Mouse (Mus musculus): ENCODE data around the gene Mgat5. TPM values are rescaled to one million over a fixed set of nuclear protein-coding genes. Genes with fewer than 3 reads are reported as not detected.
A peak's percentile ranks its signal among the peaks of the same experiment; 100 is the strongest.

The Mgat5 gene
- total and polyA plus RNA-seq, 2 experiments from 2014 or later: 2.1 to 11.2 TPM

DNA sequence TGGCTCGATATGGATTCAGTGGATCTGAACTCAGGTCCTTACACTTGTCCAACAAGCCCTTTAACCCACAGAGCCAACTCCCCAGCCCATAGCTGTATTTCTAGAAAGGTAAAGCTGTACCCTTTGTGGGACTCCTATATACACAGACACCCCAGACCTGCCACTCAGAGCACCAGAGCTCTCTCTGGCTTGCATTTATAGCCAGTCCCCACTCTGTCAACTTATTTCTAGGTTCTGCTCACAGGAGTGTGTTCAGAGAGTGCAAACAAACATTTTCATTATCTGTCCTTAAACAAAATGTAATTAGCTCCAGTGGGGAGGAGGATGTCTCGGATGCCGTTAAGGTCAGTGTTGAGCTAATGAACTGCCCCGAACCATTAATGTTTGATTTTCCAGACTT is 102.5 kb downstream of the Mgat5 start:
- ATAC-seq (ENCODE audit: insufficient read depth, low read depth) (no peak), DNase-seq (ENCODE audit: low spot score) (no peak)
- Histone ChIP-seq H3K27me3 (ENCODE audit: control insufficient read depth, insufficient read depth, low read length) (no peaks in the 10 kb centered on the region), H3K9me3 (replicated peaks; ENCODE audit: control insufficient read depth, low read length) (no peaks in the 10 kb centered on the region), H3K36me3 (replicated peaks; ENCODE audit: control insufficient read depth, insufficient read depth, low read length) (peaks cover 15% of the 10 kb centered on the region; the same call in 1 of the 2 replicates), H3K4me1 (ENCODE audit: control insufficient read depth, insufficient read depth) (peaks cover 12% of the 10 kb centered on the region), H3K4me2 (ENCODE audit: low read depth, low read length) (no peak overlapping the region), H3K27ac (ENCODE audit: low read depth) (no peak overlapping the region), H3K4me3 (ENCODE audit: low read depth, low read length) (no peak overlapping the region), H3K9ac (replicated peaks; ENCODE audit: low read depth, low read length) (no peak overlapping the region)
- no peak for TF ChIP-seq CTCF (IDR thresholded peaks at IDR 0.05; ENCODE audit: low read depth)
- TF ChIP-seq EP300 (IDR thresholded peaks at IDR 0.05; ENCODE audit: low read depth): no peak
- WGBS: 89% methylated on average over 4 of the region's 4 CpGs

DNA sequence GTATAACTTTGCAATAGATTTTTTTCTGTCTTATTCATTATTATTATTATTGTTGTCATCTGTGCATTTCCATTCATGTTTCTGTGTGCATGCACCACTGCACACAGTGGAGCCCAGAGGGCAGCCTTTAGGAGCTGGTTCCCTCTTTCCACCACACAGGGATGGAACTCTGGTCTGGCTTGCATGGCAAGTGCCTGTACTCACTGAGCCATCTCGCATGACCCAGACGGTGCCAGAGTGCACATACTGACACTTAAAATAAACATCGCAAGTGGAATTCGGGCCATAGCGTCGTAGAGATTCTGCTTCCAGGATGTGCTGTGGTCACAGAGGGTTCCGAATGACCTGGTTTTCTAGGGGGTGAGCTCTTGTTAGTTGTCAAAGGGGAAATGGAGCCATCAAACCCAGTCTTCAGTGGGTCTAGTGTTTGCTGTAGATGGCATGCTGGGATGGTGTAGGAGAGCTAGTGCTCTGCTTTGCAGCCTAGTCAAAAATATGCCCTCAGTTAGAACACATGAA is 103.5 kb downstream of the Mgat5 start:
- Histone ChIP-seq H3K4me3 (ENCODE audit: low read depth, low read length) (no peak overlapping the region), H3K9ac (replicated peaks; ENCODE audit: low read depth, low read length) (no peak overlapping the region), H3K27ac (ENCODE audit: low read depth) (peak overlapping the region; percentile 22; the same call in 1 of the 2 replicates), H3K9me3 (replicated peaks; ENCODE audit: control insufficient read depth, low read length) (no peaks in the 10 kb centered on the region), H3K4me1 (ENCODE audit: control insufficient read depth, insufficient read depth) (peaks cover 7% of the 10 kb centered on the region; the same call in 1 of the 2 replicates), H3K27me3 (ENCODE audit: control insufficient read depth, insufficient read depth, low read length) (no peaks in the 10 kb centered on the region), H3K4me2 (ENCODE audit: low read depth, low read length) (no peak overlapping the region), H3K36me3 (replicated peaks; ENCODE audit: control insufficient read depth, insufficient read depth, low read length) (peaks cover 15% of the 10 kb centered on the region; the same call in 1 of the 2 replicates)
- no peak for DNase-seq (ENCODE audit: low spot score)
- no peak for ATAC-seq (ENCODE audit: insufficient read depth, low read depth)
- WGBS: 56% methylated on average over 7 of the region's 7 CpGs
- no peak for TF ChIP-seq EP300 (IDR thresholded peaks at IDR 0.05; ENCODE audit: low read depth)
- no peak for TF ChIP-seq CTCF (IDR thresholded peaks at IDR 0.05; ENCODE audit: low read depth)

DNA sequence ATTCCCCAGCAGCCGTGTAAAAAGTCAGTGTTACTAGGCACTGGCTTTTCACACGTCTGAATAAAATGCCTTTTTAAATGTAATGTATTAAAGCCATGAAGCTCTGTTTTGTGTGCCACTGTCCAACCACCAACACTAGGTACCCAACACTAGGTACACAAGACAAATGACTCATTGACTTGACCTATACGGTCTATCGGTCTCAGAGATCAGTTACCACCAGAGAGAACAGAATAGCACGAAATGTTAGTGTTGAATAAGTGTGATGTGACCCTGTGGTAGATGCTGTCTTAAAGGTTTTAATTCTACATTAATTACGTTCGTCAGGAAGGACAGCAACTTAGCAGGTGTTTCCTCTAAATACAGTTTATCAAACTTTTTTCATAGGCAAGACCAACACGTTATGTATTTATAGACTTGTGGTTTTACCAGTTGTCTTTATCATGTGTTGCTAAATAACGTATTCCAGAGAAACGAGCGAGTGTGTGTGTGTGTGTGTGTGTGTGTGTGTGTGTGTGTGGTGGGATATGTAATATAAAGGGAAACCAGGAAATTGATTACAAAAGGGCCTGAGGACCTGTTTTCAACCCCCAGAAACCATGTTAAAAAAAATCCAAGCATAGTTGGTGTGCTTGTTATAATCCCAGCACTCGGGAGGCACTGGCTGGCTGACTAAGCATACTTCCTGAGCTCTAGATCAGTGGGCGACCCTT is 104.3 kb downstream of the Mgat5 start:
- no peaks in the 10 kb centered on the region for H3K27me3 ChIP-seq (ENCODE audit: control insufficient read depth, insufficient read depth, low read length)
- no peak for TF ChIP-seq CTCF (IDR thresholded peaks at IDR 0.05; ENCODE audit: low read depth)
- TF ChIP-seq EP300 (IDR thresholded peaks at IDR 0.05; ENCODE audit: low read depth): no peak
- H3K4me1 ChIP-seq (ENCODE audit: control insufficient read depth, insufficient read depth): peaks cover 11% of the 10 kb centered on the region; the same call in 1 of the 2 replicates
- no peak for ATAC-seq (ENCODE audit: insufficient read depth, low read depth)
- no peak for DNase-seq (ENCODE audit: low spot score)
- H3K27ac ChIP-seq (ENCODE audit: low read depth): no peak overlapping the region
- H3K4me3 ChIP-seq (ENCODE audit: low read depth, low read length): no peak overlapping the region
- no peak overlapping the region for H3K4me2 ChIP-seq (ENCODE audit: low read depth, low read length)
- 75% methylated on average over 13 of the region's 13 CpGs for WGBS
- H3K9ac ChIP-seq (replicated peaks; ENCODE audit: low read depth, low read length): no peak overlapping the region
- peaks cover 15% of the 10 kb centered on the region; the same call in 1 of the 2 replicates for H3K36me3 ChIP-seq (replicated peaks; ENCODE audit: control insufficient read depth, insufficient read depth, low read length)
- no peaks in the 10 kb centered on the region for H3K9me3 ChIP-seq (replicated peaks; ENCODE audit: control insufficient read depth, low read length)

DNA sequence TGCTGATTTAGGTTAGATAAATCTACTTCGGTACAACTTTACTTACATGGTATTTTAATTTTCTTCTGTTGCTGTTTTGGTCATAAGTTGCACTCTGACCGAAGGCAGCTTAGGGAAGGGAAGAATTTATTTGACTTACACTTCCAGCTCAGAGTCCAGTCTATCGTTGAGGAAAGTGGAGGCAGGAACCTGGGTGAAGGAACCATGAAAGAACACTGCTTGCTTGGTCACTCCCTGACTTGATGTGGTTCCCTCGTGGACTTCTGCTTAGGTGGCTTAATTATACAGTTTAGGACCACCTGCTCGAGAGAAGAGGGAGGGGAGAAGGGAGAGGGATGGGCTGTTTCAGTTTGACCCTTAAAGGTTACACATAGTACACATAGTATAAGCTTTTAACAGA is 105.2 kb downstream of the Mgat5 start:
- peaks cover 19% of the 10 kb centered on the region; the same call in 1 of the 2 replicates for H3K4me1 ChIP-seq (ENCODE audit: control insufficient read depth, insufficient read depth)
- H3K36me3 ChIP-seq (replicated peaks; ENCODE audit: control insufficient read depth, insufficient read depth, low read length): peaks cover 15% of the 10 kb centered on the region; the same call in 1 of the 2 replicates
- 87% methylated on average over 5 of the region's 5 CpGs for WGBS
- no peak overlapping the region for H3K4me2 ChIP-seq (ENCODE audit: low read depth, low read length)
- no peak overlapping the region for H3K27ac ChIP-seq (ENCODE audit: low read depth)
- ATAC-seq (ENCODE audit: insufficient read depth, low read depth) (no peak), DNase-seq (ENCODE audit: low spot score) (no peak)
- no peak for TF ChIP-seq CTCF (IDR thresholded peaks at IDR 0.05; ENCODE audit: low read depth)
- TF ChIP-seq EP300 (IDR thresholded peaks at IDR 0.05; ENCODE audit: low read depth): no peak
- H3K27me3 ChIP-seq (ENCODE audit: control insufficient read depth, insufficient read depth, low read length): no peaks in the 10 kb centered on the region
- H3K9me3 ChIP-seq (replicated peaks; ENCODE audit: control insufficient read depth, low read length): no peaks in the 10 kb centered on the region
- H3K4me3 ChIP-seq (ENCODE audit: low read depth, low read length): no peak overlapping the region
- no peak overlapping the region for H3K9ac ChIP-seq (replicated peaks; ENCODE audit: low read depth, low read length)

DNA sequence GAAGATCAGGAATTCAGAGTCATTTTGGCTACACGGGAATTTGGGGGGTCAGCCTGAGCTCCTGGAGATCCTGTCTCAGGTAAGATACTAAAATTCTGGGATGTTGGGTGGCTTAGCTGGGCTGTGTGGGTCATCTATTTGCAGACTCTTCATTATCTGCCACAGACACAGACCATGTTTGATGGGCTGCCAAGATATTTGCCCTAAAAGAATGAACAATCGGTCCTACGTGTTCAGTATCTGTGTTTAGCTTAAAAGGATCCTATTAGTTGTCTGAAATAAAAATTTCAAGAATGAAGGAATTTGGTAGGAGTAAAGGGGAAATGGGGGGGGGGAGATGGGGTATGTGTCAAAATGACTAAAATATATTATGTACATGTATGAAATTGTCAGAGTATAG is 105.9 kb downstream of the Mgat5 start:
- Histone ChIP-seq H3K9me3 (replicated peaks; ENCODE audit: control insufficient read depth, low read length) (no peaks in the 10 kb centered on the region), H3K27me3 (ENCODE audit: control insufficient read depth, insufficient read depth, low read length) (no peaks in the 10 kb centered on the region), H3K4me1 (ENCODE audit: control insufficient read depth, insufficient read depth) (peaks cover 19% of the 10 kb centered on the region; the same call in 1 of the 2 replicates), H3K9ac (replicated peaks; ENCODE audit: low read depth, low read length) (no peak overlapping the region), H3K4me2 (ENCODE audit: low read depth, low read length) (no peak overlapping the region), H3K27ac (ENCODE audit: low read depth) (no peak overlapping the region), H3K4me3 (ENCODE audit: low read depth, low read length) (no peak overlapping the region), H3K36me3 (replicated peaks; ENCODE audit: control insufficient read depth, insufficient read depth, low read length) (peaks cover 15% of the 10 kb centered on the region; the same call in 1 of the 2 replicates)
- DNase-seq (ENCODE audit: low spot score) (no peak), ATAC-seq (ENCODE audit: insufficient read depth, low read depth) (no peak)
- 63% methylated on average over 3 of the region's 3 CpGs for WGBS
- TF ChIP-seq CTCF (IDR thresholded peaks at IDR 0.05; ENCODE audit: low read depth) (no peak), EP300 (IDR thresholded peaks at IDR 0.05; ENCODE audit: low read depth) (no peak)

Data from heart, postnatal 0 days (tissue).